Mouse (Mus musculus) heart, embryonic 16.5 days (tissue): ENCODE measurements around the gene Dhcr7. TPM values are rescaled to one million over a fixed set of nuclear protein-coding genes. Genes with fewer than 3 reads are reported as not detected.

Experiments
- ATAC-seq: fragments of 200-750 bp; cut with Nextera tagmentation; replicated peaks from 2 replicates; pipeline ENCODE4 v1.8.0; 2017; ENCODE audit warnings: moderate number of reproducible peaks; ENCODE audit not compliant: insufficient read depth, low FRiP score; ENCODE audit errors: extremely low read depth
- H3K27ac ChIP-seq: fragments of 300-500 bp; sonication (generic); 2 replicates; pipeline ENCODE4 v1.5.1; 2014; ENCODE audit warnings: mild to moderate bottlenecking, low read length, control low read depth, moderate library complexity
- H3K27me3 ChIP-seq: fragments of 300-500 bp; sonication (generic); 2 replicates; pipeline ENCODE4 v1.6.1; 2014; ENCODE audit warnings: low read length, mixed read lengths; ENCODE audit not compliant: control insufficient read depth, insufficient read depth
- H3K36me3 ChIP-seq: fragments of 300-500 bp; sonication (generic); 2 replicates; pipeline ENCODE4 v1.6.1; 2014; ENCODE audit not compliant: control insufficient read depth, insufficient read depth
- H3K4me1 ChIP-seq: fragments of 300-500 bp; sonication (generic); 2 replicates; pipeline ENCODE4 v1.6.1; 2014; ENCODE audit warnings: low read length, mixed read lengths; ENCODE audit not compliant: control insufficient read depth, insufficient read depth
- H3K4me2 ChIP-seq: fragments of 300-500 bp; sonication (generic); 2 replicates; pipeline ENCODE4 v1.6.1; 2014; ENCODE audit warnings: low read depth, mild to moderate bottlenecking, control low read depth, low read length
- H3K4me3 ChIP-seq: fragments of 300-500 bp; sonication (generic); 2 replicates; pipeline ENCODE4 v1.5.1; 2014; ENCODE audit warnings: mild to moderate bottlenecking, control low read depth, low read length
- H3K9ac ChIP-seq: fragments of 300-500 bp; sonication (generic); 2 replicates; pipeline ENCODE4 v1.6.1; 2014; ENCODE audit warnings: low read length, control low read depth
- H3K9me3 ChIP-seq: fragments of 300-500 bp; sonication (generic); replicated peaks from 2 replicates; pipeline ENCODE4 v1.6.1; 2016; ENCODE audit warnings: low read length; ENCODE audit not compliant: control insufficient read depth
- WGBS: fragments of 180-500 bp; shearing (Covaris S2); extraction: QIAGEN DNeasy Blood & Tissue Kit; methylation state at CpG from one replicate; pipeline ENCODE4 v1.1.7; 2014; 5-methylcytosine and 5-hydroxymethylcytosine counted together
- microRNA-seq: library from miRNA; unstranded; fragments of <30 nt; microRNA quantifications from one replicate; pipeline ENCODE4, GENCODE M21; 2017
- polyA plus RNA-seq: library from polyadenylated mRNA; unstranded; fragments of >200 nt; fragmentation: Nextera tagmentation; extraction: Ambion mirVana; gene quantifications from 2 replicates; pipeline ENCODE4 v1.2.1, GENCODE M21; 2015

Gene Dhcr7
- polyA plus RNA-seq, 1 experiment from 2014 or later: 23.8 TPM

DNA sequence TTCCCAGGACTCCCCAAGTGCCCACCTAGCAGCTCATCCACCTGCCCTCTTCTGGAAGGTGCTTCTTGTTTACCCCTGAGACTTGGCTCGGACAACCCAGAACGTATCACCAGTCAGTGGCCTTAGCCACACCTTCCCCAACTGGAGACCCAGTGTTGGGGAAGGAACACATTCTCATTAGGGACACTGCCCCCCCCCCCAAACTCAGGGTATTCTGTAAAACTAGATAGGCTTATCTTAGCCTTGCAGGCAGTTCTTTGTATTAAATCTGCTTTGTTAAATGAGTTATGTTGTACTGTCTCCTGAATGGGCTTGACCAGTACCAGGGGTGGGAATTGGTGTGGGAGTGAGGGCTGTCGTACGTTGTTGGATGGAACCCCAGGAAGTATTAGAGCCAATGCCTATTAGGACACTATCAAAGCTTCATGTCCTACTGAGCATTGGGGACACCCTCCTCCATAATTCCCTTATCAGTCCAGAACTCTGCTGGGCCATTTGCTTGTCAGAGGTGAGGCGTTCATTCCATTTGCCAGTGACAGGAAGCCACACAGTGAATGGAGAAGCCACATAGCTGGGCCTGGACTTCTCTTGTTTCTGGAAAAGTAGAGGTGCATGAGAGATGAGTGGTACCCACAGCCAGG, 25.3 kb downstream of the Dhcr7 start:
- ATAC-seq: no peak
- Histone ChIP-seq H3K4me3 (no peak overlapping the region), H3K4me2 (no peak overlapping the region), H3K4me1 (no peaks in the 10 kb centered on the region), H3K9me3 (no peaks in the 10 kb centered on the region), H3K27ac (no peak overlapping the region), H3K36me3 (peaks cover 38% of the 10 kb centered on the region), H3K9ac (no peak overlapping the region), H3K27me3 (no peaks in the 10 kb centered on the region)
- 86% methylated on average over 5 of the region's 5 CpGs for WGBS

GRCm38 (mm10) chr7:143848768-143849482, 26.0 kb downstream of the Dhcr7 start:
- Histone ChIP-seq H3K9ac (no peak overlapping the region), H3K9me3 (no peaks in the 10 kb centered on the region), H3K36me3 (peaks cover 32% of the 10 kb centered on the region), H3K27me3 (no peaks in the 10 kb centered on the region), H3K4me3 (no peak overlapping the region), H3K4me2 (no peak overlapping the region), H3K27ac (no peak overlapping the region), H3K4me1 (no peaks in the 10 kb centered on the region)
- no peak for ATAC-seq
- 81% methylated on average over 6 of the region's 8 CpGs for WGBS

DNA sequence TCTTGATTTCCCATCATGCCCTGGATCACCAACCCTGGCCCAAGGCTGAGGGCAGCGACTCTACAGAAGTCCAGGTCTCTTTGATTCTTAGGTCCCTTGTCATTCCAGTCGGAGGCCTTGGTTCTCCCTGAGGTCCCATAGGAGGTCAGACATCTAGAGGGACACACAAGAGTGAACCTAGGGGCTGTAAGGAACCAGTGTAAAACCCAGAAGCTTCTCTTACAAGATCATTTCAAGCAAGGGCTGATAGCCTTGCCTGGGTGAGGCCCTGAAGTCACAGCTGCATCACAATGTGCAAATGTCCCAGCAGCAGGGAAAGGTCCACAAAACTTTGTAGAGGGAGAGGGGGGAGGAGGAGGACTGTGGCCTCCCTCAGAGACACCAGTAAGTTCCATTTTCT, 43.6 kb downstream of the Dhcr7 start, which contains the start of gene Gm498:
Gene Gm498, plus strand, starts transcription at position 301 of the 400 bp plus-strand sequence.
- no peak within 1 kb of the TSS for H3K27ac ChIP-seq
- H3K27me3 ChIP-seq: no peaks in the 10 kb centered on the region
- H3K4me2 ChIP-seq: no peak within 1 kb of the TSS
- H3K4me3 ChIP-seq: no peak within 1 kb of the TSS
- H3K9ac ChIP-seq: no peak within 1 kb of the TSS
- no peak for ATAC-seq
- no peaks in the 10 kb centered on the region for H3K36me3 ChIP-seq
- WGBS: 72% methylated on average over 2 of the region's 2 CpGs
- no peaks in the 10 kb centered on the region for H3K9me3 ChIP-seq
- no peaks in the 10 kb centered on the region for H3K4me1 ChIP-seq

DNA sequence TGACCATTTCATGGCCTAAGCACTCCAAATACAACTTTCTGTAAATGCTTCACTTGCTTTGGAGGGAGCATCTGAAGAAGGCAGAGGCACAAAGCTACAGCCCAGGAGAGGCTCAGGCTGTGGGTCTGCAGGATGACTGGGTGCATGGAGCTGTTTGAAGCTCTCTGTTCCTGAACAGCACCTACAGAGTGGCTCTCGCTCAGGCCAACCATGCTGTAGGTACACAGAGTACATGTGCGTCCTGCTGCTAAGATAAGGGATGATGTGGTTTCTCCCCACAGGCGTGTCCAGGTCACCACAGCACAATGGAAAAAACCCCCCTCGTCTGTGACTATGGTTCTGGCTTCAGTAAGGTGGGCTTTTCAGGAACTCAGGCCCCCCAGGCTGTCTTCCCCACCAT, 45.9 kb downstream of the Dhcr7 start:
- Histone ChIP-seq H3K27ac (no peak overlapping the region), H3K4me2 (no peak overlapping the region), H3K9me3 (peaks cover 7% of the 10 kb centered on the region; the same call in 1 of the 2 replicates), H3K9ac (no peak overlapping the region), H3K27me3 (no peaks in the 10 kb centered on the region), H3K4me3 (no peak overlapping the region), H3K36me3 (no peaks in the 10 kb centered on the region), H3K4me1 (no peaks in the 10 kb centered on the region)
- no peak for ATAC-seq
- WGBS: 61% methylated on average over 4 of the region's 4 CpGs

- 55% methylated on average over 6 of the region's 6 CpGs for WGBS
- H3K4me3 ChIP-seq: no peak overlapping the region
- ATAC-seq: no peak
- H3K27me3 ChIP-seq: no peaks in the 10 kb centered on the region
- no peaks in the 10 kb centered on the region for H3K9me3 ChIP-seq
- no peak overlapping the region for H3K9ac ChIP-seq
- H3K4me1 ChIP-seq: no peaks in the 10 kb centered on the region
- no peaks in the 10 kb centered on the region for H3K36me3 ChIP-seq
- no peak overlapping the region for H3K27ac ChIP-seq
- H3K4me2 ChIP-seq: no peak overlapping the region
Measured at GRCm38 (mm10) chr7:143883717-143884116, 60.8 kb downstream of the Dhcr7 start.

- WGBS: 64% methylated on average over 2 of the region's 2 CpGs
- ATAC-seq: no peak
- Histone ChIP-seq H3K36me3 (no peaks in the 10 kb centered on the region), H3K9ac (no peak overlapping the region), H3K4me1 (no peaks in the 10 kb centered on the region), H3K4me2 (no peak overlapping the region), H3K9me3 (no peaks in the 10 kb centered on the region), H3K27ac (no peak overlapping the region), H3K27me3 (peaks cover 4% of the 10 kb centered on the region; the same call in 1 of the 2 replicates), H3K4me3 (no peak overlapping the region)
Measured at GRCm38 (mm10) chr7:143891146-143891545, 68.2 kb downstream of the Dhcr7 start.

DNA sequence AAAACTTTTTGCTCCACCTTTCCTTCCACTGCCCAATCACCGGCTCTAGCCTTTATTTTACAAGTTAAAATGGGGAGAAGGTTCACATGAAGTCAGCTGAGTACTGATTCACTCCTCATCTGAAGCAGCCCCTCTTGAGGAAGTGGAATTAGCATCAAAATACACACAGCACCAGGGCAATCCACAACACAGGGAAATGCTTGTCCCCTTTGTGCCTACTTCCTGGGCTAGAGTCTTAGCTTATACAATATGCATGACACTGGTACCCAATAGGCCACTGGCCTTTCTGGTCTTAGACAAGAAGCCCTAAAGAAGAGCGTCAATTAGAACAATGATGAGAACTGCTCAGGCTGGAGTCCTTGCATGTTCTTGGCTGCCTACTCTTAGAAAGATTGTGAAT, 69.4 kb downstream of the Dhcr7 start:
- ATAC-seq: no peak
- Histone ChIP-seq H3K27ac (no peak overlapping the region), H3K4me1 (no peaks in the 10 kb centered on the region), H3K9ac (no peak overlapping the region), H3K36me3 (no peaks in the 10 kb centered on the region), H3K27me3 (peaks cover 4% of the 10 kb centered on the region; the same call in 1 of the 2 replicates), H3K4me2 (no peak overlapping the region), H3K4me3 (no peak overlapping the region), H3K9me3 (no peaks in the 10 kb centered on the region)
- WGBS: 68% methylated on average over 2 of the region's 2 CpGs

Small RNA genes within 50 kb of the gene (microRNA-seq; reads per million reads assigned to microRNA genes)
- gene Gm22064: not detected

Other genes starting within 250 kb of the Dhcr7 start
- gene Cars, start 223.1 kb upstream of the Dhcr7 start, polyA plus RNA-seq: 35.0 and 36.7 TPM in 2 replicates
- 0.65 and 1.2 TPM in 2 replicates for gene Tnfrsf26, start 194.4 kb upstream of the Dhcr7 start, polyA plus RNA-seq
- 2.2 and 2.3 TPM in 2 replicates for gene Tnfrsf22, start 173.5 kb upstream of the Dhcr7 start, polyA plus RNA-seq
- 1.3 and 1.5 TPM in 2 replicates for gene Tnfrsf23, start 137.3 kb upstream of the Dhcr7 start, polyA plus RNA-seq
- 35.8 and 39.5 TPM in 2 replicates for gene Osbpl5, start 66.2 kb upstream of the Dhcr7 start, polyA plus RNA-seq
- gene Mrgprg, start 56.2 kb upstream of the Dhcr7 start, polyA plus RNA-seq: not detected in 2 replicates
- gene Mrgpre, start 38.6 kb upstream of the Dhcr7 start, polyA plus RNA-seq: 1.7 and 2.2 TPM in 2 replicates
- 9.0 and 9.1 TPM in 2 replicates for gene Nadsyn1, start 296 bp upstream of the Dhcr7 start, polyA plus RNA-seq
- gene Gm498, start 43.7 kb downstream of the Dhcr7 start, polyA plus RNA-seq: not detected in 2 replicates
- gene Shank2, start 178.8 kb downstream of the Dhcr7 start, polyA plus RNA-seq: 0.76 and 0.79 TPM in 2 replicates